Mouse (Mus musculus) hindlimb bud, embryonic 11.5 days (tissue): ENCODE measurements around the gene Synpo2l.
"Not testable (repeated sequence)": the region's sequence is repeated elsewhere in the genome, so short reads cannot be mapped to it uniquely, and the experiment has no call there.

Source experiments
- DNase-seq: peaks from one replicate; pipeline ENCODE4 v3.0.0-alpha.2; 2012; ENCODE audit warnings: low read depth, low spot score; ENCODE audit errors: extremely low spot score

Gene Synpo2l

DNA sequence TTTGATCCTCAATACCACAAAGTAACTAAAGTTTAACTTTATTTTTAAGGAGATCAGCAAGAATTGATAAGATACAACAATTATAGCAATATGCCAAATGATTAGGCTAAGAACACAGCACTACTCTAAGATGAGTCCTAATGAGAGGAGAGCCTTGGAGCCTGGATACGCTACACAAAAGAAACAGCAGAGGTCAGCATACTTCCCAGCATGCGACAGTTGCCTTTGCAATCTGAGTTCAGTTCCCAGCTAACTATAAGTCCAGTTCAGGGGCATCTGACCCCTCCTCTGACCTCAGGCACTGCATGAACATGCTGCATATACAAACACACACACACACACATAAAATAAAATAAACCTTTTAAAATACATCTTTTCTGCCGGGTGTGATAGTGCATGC, 22.6 kb downstream of the Synpo2l start:
- DNase-seq = no peak

DNA sequence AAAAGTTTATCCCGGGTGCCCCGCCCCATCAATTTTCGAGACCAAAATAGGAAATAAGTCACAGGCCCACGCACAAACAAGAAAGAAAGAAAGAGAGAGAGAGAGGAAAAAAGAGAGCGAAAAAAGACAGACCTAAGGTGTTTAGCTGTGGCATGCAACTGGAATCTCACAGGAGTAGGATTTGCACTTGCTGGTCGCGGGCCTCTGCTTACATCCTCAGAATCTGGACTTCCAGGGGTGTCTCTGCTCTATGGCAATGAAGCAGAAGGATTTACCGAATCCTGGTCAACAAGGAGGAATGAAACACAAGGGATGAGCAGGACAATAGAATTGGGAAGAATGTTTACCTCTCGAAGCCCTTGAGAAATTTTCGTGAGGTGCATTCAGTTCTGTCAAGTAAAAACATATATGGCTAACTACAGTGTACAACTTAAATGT, 26.7 kb downstream of the Synpo2l start:
- DNase-seq = no peak

DNA sequence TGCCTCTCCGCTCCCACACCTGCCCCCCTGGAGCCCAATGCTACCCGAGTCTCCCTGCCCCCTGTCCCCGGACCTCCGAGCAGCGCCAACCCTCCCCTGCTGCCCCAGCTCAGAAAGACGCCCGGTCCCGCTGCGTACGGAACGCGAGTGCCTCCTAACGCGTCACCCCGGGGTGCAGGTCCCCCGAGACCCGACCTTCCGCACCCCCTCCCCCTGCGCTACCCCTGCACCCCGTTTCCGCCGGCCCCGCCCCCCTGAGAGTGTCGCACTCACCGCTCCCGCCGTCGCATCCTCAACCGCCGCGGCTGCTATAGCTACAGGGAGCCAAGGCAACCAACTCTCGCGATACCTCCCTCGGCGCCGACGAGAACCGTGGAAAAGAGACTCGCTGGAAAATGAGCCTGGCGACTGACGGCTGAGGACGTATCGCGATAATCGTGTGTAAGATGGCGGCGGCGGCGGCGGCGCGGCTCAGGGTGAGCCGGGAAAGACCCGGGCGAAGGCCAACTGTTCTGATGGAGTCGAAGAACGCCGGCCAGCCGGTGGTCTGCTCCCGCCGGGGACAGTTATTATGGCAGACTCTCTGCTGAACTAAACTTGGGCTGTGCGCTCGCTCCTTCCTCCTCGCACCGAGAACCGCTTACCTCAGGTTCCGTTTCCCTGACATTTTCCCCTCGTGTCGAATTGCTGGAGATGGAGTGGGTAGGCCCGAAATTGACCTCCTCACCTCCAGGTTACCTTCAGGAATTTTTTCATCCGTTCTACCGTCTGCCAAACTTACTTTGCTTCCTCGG, 27.3 kb downstream of the Synpo2l start, which contains the start of gene Usp54:
TSS of gene Usp54 (minus strand) at position 420 of the 794 bp plus-strand sequence.
- DNase-seq = peak; percentile 96

DNA sequence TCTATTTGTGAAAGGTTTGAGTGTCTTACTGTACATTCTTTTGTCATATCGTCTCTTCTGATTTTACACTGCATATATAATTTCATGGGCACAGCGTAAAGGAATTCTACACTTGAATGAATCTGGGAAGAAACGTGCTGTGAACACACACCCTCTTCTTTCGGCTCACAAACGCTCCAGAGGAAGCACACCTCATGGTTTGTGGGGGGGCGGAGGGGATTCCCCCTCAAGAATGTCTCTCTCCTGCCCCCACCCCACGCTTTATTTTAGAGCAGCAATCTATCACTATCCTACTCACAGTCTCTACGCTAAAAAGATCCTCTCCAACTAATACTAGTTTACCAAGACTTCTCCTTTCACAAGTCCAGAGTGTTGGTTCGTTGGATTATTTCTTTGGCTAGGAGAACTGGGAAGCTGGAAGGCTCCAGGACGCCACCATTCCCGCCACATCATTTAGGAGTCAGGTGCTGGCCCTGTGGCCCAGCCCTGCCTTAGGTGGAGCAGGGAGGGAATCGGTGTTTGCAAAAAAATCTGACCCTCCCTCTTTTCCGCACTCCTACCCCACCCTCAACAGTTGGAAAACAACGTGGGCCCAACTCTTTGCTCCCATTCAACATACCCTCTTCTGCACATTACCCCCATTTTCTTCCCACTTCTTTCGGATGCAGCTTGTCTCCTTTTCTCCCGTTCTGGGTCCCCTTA, 28.1 kb downstream of the Synpo2l start:
- no peak for DNase-seq

DNA sequence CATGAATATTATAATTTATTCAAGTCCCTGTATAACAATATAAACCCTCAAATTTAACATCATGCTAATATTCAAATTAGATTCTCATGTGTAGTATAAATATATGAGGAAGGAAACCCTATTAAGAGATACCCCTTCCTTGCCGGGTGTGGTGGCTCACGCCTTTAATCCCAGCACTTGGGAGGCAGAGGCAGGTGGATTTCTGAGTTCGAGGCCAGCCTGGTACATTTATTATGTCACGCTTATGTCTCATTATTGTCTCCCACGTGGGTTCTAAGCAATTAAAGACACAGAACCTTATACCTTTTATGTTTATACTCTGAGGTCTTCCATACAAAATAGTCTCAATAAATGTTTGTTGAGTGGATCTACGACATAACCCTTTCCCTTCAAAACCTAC, 29.5 kb downstream of the Synpo2l start:
- DNase-seq = no peak

DNA sequence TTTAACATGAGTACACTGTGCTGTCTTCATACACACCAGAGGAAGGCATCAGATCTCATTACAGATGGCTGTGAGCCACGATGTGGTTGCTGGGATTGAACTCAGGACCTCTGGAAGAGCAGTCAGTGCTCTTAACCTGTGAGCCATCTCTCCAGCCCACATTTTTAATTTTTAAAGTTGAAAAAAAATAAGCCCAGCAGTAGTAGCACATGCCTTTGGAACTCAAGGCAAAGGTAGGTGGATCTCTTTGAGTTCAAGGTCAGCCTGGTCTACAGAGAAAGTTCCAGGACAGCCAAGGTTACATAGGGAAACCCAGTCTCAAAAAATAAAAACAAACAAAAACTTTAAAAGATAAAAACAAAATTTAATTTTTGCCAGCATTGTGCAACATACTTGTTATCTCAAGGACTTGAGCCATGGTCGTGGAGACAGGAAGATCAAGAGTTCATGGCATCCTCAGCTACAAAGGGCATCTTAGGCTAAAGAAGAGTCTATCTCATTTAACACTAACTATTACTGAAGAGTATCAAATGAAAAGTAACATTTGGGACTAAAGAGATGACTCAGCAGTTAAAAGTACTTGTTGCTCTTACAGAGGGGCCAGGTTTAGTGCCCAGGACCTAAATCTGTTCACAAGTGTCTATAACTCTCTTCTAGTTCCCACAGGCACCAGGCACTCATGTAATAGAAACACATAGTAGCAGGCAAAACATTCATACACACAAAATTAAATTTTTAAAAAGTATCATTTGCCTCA, 30.2 kb downstream of the Synpo2l start:
- no peak for DNase-seq

DNA sequence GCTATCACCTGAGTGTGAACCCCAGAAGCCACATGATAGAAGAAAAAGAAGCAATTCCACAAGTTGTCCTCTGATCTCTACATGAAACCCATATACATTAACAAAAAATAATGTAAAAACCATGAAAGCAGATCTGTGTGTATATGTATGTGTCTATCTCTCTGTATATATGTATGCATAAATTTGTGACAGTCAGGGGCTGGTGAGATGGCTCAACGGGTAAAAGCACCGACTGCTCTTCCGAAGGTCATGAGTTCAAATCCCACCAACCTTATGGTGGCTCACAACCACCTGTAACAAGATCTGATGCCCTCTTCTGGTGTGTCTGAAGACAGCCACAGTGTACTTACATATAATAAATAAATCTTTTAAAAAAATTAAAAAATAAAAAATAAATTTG, 31.2 kb downstream of the Synpo2l start:
- DNase-seq = not testable (repeated sequence)

DNA sequence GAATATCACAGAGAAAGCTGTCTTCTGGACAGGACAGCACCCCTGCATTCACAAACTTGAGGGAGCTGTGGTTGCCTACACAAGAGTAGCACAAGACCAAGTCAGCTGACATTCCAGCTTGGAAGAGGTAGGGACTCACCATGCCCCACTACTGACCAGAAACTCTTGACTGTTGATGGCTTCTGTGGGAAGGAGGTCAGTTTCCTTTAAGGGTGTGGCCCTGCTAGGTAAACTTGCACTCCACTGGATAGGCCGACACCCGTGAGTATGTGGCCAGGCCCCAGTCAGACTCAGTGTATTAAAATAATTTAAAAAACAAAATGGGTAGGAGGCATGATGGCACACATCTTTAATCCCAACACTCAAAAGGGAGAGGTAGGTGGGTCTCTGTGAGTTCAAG, 32.6 kb downstream of the Synpo2l start:
- DNase-seq = no peak

DNA sequence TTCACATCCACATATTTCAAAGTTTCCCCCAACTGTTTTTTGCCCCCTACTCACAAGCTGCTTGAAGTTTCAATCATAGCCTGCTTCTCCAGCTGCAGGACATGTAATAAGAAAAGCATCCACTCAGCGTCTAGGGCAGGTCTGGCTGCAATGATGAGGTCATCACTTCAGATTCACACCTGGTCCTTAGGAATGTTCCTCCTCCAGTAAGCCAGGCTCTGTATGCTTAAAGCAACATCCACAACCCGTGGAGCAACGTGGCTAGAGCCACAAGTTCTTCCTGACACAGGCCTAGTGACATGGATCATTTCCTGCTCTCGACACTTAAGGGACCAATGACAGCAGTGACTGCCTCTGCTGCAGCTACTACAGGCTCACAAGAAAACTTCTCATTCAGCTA, 36.9 kb downstream of the Synpo2l start:
- no peak for DNase-seq

DNA sequence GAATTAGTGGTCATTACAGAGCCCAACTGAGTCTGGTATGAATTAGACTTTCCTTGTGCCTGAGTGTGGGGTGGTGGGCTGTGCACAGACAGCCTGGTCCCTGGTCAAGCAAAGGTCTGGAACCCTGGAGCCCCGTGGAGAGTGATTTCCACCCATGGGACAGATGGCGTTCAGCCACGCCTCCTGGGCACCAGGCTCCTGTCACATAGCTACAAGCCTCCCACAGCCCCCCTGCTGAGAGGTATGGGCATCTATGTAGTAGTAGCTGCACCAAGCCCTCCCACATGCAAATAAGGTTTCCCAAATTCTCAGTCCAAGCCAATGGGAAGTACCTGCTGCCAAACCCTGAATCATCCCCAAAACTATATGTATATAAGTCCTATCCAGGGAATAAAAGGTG, 41.2 kb downstream of the Synpo2l start:
- DNase-seq = no peak

DNA sequence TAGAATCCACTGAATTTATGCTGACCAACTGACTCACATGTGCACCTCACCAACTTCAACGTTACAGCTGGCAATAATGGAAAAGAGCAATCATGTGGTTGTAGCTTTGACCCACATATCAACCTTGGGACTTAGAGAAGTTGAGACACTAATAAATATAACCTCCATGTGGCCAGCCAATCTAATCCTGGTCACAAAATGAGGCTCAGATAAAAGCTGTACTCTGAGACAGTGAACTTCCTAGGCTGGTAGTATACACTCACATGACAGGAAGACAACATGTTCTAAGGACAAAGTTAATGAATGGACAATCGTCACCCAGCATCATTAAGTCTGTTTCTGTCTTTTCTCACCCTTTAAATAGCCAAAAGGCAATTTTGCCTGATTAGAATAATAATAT, 41.7 kb downstream of the Synpo2l start:
- DNase-seq = no peak

DNA sequence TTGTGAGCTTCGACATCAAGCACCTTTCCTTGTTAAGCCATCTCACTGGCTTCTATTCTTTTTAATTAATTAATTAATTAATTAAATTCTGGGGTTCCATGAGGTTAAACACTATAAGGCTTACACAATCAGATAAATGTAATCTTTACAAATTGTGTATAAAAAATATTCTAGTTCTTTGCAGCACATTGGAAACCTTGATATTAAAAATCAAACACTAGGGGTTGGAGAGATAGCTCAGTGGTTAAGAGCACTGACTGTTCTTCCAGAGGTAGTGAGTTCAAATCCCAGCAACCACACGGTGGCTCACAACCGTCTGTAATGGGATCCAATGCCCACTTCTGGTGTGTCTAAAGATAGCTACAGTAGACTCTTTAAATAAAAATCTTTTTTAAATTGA, 45.2 kb downstream of the Synpo2l start:
- no peak for DNase-seq

DNA sequence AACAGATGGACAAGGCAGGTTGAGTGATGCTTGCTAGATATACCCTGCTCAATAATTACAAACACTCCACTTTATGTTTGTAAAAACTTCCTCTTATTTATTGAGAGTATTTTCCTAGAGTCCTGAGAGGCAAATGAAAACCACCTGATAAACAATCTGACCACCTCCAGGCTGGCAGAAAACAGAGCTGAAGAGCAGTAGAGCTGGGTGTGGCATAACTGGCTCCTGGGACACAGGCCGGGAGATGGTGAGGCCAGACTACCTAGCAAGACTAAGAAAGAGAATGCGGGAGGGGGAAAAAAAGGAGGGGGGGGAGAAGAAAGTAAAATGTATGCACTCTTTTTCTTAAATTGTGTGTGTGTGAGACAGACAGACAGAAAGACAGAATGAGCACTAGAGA, 45.7 kb downstream of the Synpo2l start:
- DNase-seq = no peak

DNA sequence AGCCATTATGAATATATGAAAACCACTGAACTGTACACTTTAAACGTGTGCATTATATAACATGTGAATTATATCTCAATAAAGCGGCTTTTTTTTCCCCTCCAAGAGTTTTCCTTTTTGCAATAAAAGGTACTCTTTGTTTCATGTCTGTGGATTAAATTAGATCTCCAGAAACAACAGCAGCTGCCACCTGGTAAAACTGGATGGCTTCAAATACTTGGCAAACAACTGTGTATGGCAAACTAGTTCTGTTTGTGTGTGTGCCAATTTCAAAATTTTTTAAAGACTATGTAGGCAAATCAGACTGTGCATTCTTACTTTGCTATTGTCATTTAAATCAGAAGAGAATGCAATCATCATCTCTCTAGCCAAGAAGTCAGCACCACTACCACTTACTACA, 46.3 kb downstream of the Synpo2l start:
- no peak for DNase-seq

DNA sequence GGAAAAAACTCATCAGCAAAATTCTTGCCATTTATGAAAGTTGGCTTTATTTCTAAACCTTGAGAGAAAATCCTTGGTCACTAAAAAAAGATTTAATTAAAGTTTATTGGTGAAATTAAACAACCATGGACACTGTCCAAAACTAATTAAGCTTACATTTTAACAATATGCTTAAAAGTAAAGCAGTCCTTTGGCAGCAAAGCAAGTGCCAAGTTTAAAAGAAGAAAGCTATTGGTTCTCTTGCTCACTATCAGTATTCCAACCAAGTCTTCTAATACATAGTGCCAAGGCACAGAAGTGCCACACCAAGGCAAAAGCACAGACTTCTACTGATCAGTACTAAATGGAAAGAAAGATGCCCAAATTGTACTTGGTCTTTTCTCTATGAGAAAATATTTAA, 49.0 kb downstream of the Synpo2l start:
- DNase-seq = no peak

DNA sequence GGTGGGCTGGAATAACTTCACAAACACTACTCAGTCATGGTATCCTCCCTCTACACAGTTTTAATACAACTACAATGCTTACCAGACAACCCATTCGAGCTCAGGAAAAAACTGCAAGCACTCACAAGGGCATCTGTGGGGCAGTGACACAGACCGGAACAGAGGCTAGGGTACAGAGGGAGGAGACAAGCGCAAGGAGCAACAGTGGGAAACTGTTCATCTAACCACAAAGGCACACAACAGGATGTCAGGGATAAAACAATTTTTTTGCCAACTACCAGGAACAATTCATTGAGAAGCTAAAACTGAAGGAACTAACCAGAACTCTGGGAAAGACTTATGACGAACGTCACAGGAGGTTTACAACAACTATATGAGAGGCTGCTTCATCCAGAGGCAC, 49.9 kb downstream of the Synpo2l start:
- no peak for DNase-seq

DNA sequence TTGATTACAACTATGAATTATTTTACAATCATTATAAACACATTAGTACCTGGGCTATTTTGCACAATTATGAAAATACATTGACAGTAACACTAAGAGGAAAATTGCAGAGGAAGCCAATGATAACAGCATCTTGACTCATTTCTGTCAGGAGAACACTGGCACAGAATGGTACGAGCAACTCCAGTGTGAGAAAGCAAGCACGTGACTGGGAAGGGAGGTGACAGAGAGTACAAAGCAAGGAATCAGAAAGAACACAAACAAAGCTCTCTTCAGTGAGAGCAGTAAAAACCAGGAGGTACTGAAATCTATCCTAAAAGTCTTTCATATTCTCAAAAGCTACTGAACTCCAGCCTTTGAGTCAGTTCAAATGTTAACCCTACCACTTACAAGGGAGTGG, 51.7 kb downstream of the Synpo2l start:
- DNase-seq = no peak

DNA sequence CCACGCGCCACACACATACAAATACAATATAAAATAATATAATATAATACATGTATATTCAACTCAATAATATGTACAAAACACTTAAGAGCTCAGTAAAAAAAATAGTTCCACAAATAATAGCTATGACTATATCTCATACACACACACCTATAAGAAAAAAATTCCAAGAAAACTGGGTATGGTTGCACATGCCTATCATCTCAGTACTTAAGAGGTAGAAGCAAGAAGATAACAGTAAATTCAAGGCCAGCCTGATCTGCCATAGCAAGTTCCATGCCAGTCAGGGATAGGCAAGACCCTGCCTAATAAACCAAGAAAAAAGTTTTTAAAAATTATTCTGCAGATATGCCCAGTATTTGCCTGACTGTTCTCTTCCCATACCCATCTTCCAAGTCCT, 53.1 kb downstream of the Synpo2l start:
- no peak for DNase-seq

DNA sequence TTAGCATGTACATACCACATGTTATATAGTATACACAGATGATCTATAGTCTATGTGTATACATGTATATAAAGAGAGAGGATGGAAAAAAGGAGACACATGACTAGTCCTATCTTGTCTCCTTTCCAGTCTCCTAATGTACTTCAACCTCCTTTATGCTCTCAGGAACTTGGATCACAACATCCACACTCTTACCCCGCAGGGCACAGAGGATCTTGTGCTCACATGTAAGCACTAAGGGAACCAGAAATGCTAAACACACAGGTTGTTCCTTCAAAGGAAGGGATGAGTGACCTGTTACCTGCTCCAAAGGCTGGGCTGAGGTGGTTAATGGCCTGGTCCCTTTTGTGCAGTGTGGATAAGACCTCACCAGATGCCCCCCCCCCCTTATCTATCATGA, 55.3 kb downstream of the Synpo2l start:
- no peak for DNase-seq

DNA sequence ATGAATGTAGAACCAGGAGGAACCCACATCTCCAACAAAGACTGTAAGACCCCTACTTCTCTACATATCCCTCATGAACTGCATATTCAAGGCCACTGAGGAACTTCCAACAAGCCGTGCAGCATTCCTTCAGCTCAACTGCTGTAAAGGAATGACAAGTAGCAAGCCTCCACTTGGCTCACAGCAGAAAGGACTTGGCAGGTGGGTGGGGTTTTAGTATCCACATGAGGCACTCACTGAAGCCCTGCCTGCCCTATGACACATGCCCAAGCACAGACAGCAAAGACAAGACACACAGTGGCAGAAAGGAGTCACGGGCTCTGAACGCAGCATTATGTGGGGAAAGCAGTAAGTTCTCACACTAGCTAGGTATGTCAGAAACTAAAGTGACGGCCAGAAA, 58.0 kb downstream of the Synpo2l start:
- DNase-seq = no peak

DNA sequence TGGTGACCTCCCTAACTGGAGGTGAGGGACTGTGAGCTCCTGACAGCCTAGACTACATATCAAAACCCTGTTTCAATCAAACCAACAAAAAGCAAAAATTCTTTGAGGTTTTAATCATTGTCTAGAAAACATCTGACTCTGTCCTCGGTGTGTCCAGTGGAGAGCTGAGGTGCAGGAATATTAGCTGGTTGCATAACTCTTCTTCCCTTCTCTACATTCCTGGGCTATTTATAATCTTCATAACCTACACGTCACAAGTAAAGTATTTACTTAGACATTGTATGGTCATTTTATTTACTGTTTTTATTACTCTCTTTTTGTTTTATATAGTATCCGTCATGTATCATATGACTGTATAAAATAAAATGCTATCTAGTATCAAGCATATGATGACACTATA, 58.6 kb downstream of the Synpo2l start:
- no peak for DNase-seq
